Mouse (Mus musculus) bone marrow, adult 2 months (tissue): ENCODE results near the gene Stpg1.

Experiments used
- CTCF ChIP-seq: fragments of 200-500 bp; IDR thresholded peaks from 2 replicates; pipeline ENCODE4 v1.5.1; 2011; ENCODE audit warnings: low read length, control low read depth; ENCODE audit not compliant: control insufficient read depth, insufficient read depth
- POLR2A ChIP-seq: fragments of 200-500 bp; IDR thresholded peaks from 2 replicates; pipeline ENCODE4 v1.6.1; 2011; ENCODE audit warnings: low read depth, mild to moderate bottlenecking, control low read depth, low read length, borderline replicate concordance; ENCODE audit not compliant: control insufficient read depth

GRCm38 (mm10) chr4:135571037-135571550 lies 76.5 kb downstream of the Stpg1 start:
- TF ChIP-seq POLR2A (no peak), CTCF (no peak)
